Mouse (Mus musculus) heart, postnatal 0 days (tissue): ENCODE measurements around the gene Gga1. TPM values are rescaled to one million over a fixed set of nuclear protein-coding genes. Genes with fewer than 3 reads are reported as not detected.

Source experiments
- ATAC-seq: fragments of 200-750 bp; cut with Nextera tagmentation; 2 replicates; pipeline ENCODE4 v1.8.0; 2017; ENCODE audit warnings: low read depth, moderate number of reproducible peaks, moderate library complexity; ENCODE audit not compliant: insufficient read depth
- DNase-seq: peaks from one replicate; pipeline ENCODE4 v3.0.0-alpha.2; 2016; ENCODE audit warnings: low spot score
- H3K27ac ChIP-seq: fragments of 300-500 bp; sonication (generic); 2 replicates; pipeline ENCODE4 v1.5.1; 2014; ENCODE audit warnings: low read depth, mild to moderate bottlenecking
- H3K27me3 ChIP-seq: fragments of 300-500 bp; sonication (generic); 2 replicates; pipeline ENCODE4 v1.6.1; 2014; ENCODE audit warnings: low read length, mixed read lengths; ENCODE audit not compliant: control insufficient read depth, insufficient read depth
- H3K36me3 ChIP-seq: fragments of 300-500 bp; sonication (generic); replicated peaks from 2 replicates; pipeline ENCODE4 v1.6.1; 2014; ENCODE audit warnings: low read length, mixed read lengths; ENCODE audit not compliant: control insufficient read depth, insufficient read depth
- H3K4me1 ChIP-seq: fragments of 300-500 bp; sonication (generic); 2 replicates; pipeline ENCODE4 v1.6.1; 2014; ENCODE audit warnings: antibody characterized with exemption; ENCODE audit not compliant: control insufficient read depth, insufficient read depth
- H3K4me2 ChIP-seq: fragments of 300-500 bp; sonication (generic); 2 replicates; pipeline ENCODE4 v1.6.1; 2014; ENCODE audit warnings: low read depth, mild to moderate bottlenecking, low read length, moderate library complexity
- H3K4me3 ChIP-seq: fragments of 300-500 bp; sonication (generic); 2 replicates; pipeline ENCODE4 v1.5.1; 2014; ENCODE audit warnings: low read depth, low read length
- H3K9ac ChIP-seq: fragments of 300-500 bp; sonication (generic); replicated peaks from 2 replicates; pipeline ENCODE4 v1.6.1; 2014; ENCODE audit warnings: low read depth, low read length, mixed read lengths
- H3K9me3 ChIP-seq: fragments of 300-500 bp; sonication (generic); replicated peaks from 2 replicates; pipeline ENCODE4 v1.6.1; 2016; ENCODE audit warnings: low read length; ENCODE audit not compliant: control insufficient read depth
- CTCF ChIP-seq: IDR thresholded peaks from 2 replicates; pipeline ENCODE4 v1.5.1; 2016; ENCODE audit warnings: antibody characterized with exemption, control low read depth, low read depth
- EP300 ChIP-seq: IDR thresholded peaks from 2 replicates; pipeline ENCODE4 v1.6.1; 2016; ENCODE audit warnings: antibody characterized with exemption, low read depth
- WGBS: fragments of 180-500 bp; shearing (Covaris S2); extraction: QIAGEN DNeasy Blood & Tissue Kit; methylation state at CpG from one replicate; pipeline ENCODE4 v1.1.7; 2014; 5-methylcytosine and 5-hydroxymethylcytosine counted together
- microRNA-seq: library from miRNA; unstranded; fragments of <30 nt; microRNA quantifications from one replicate; pipeline ENCODE4, GENCODE M21; 2016
- polyA plus RNA-seq: library from polyadenylated mRNA; unstranded; fragments of >200 nt; fragmentation: Nextera tagmentation; extraction: Ambion mirVana; gene quantifications from 2 replicates; pipeline ENCODE4 v1.2.1, GENCODE M21; 2015
- total RNA-seq: library from RNA; depleted of rRNA; stranded (reverse); fragments of >200 nt; gene quantifications from 2 replicates; pipeline ENCODE4 v1.2.3, GENCODE M21; 2014; ENCODE audit warnings: low replicate concordance; rRNA removed

The Gga1 gene
- total and polyA plus RNA-seq, 2 experiments from 2014 or later, result 32.4 TPM

DNA sequence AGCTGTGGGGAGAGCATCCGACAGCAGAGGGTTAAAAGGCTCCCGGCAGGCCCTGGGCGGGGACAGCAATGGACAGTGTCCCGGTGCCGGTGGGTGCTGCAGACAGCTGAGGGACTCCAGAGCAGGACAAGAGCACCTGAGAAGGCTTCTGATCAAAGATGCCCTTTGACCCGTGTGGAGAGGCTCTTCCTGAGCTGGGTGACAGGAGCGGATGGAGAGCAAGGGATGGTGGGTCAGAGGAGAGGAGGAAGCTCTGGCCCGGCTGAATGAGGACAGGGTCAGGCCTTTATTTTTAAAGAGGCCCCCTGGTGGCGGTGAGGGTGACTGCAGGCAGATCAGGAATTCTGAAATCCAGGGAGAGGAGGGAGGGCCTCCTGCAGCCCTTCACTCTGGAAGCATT is 65.7 kb downstream of the Gga1 start:
- H3K4me1 ChIP-seq, result 0 out of 2 replicates have a peak, but pooled peaks cover 2% of the 10 kb centered on the region
- H3K36me3 ChIP-seq, result peaks cover 39% of the 10 kb centered on the region
- WGBS, result 2% methylated on average over 9 of the region's 9 CpGs
- H3K4me3 ChIP-seq, result peak overlapping the region; percentile 40
- TF ChIP-seq CTCF (peak; percentile 74), EP300 (no peak)
- H3K9ac ChIP-seq, result no peak overlapping the region
- ATAC-seq (peak; percentile 66), DNase-seq (peak; percentile 75)
- H3K4me2 ChIP-seq, result peak overlapping the region; percentile 60
- H3K27ac ChIP-seq, result no peak overlapping the region
- H3K9me3 ChIP-seq, result no peaks in the 10 kb centered on the region
- H3K27me3 ChIP-seq, result 0 out of 2 replicates have a peak, but pooled peaks cover 5% of the 10 kb centered on the region

Small RNA genes within 50 kb of the gene (microRNA-seq; reads per million reads assigned to microRNA genes)
- gene Mir6955, result 0.54 reads per million

Other genes with a start within 250 kb of the Gga1 start
- gene Elfn2, start 158.4 kb upstream of the Gga1 start, total RNA-seq, result 0.12 and 0.19 TPM in 2 replicates
- 0.05 and 0.11 TPM in 2 replicates for gene Elfn2, start 158.4 kb upstream of the Gga1 start, polyA plus RNA-seq
- gene Mfng, start 103.7 kb upstream of the Gga1 start, total RNA-seq, result 12.9 and 13.1 TPM in 2 replicates
- gene Mfng, start 103.7 kb upstream of the Gga1 start, polyA plus RNA-seq, result 13.0 and 13.4 TPM in 2 replicates
- gene Card10, start 74.1 kb upstream of the Gga1 start, total RNA-seq, result 2.7 and 6.4 TPM in 2 replicates
- gene Card10, start 74.1 kb upstream of the Gga1 start, polyA plus RNA-seq, result 4.0 and 4.6 TPM in 2 replicates
- gene Cdc42ep1, start 34.6 kb upstream of the Gga1 start, total RNA-seq, result 44.7 and 52.5 TPM in 2 replicates
- gene Cdc42ep1, start 34.6 kb upstream of the Gga1 start, polyA plus RNA-seq, result 27.1 and 27.4 TPM in 2 replicates
- 4.6 TPM in 1 of 2 replicates, not detected in the other for gene Lgals2, start 21.7 kb upstream of the Gga1 start, total RNA-seq
- gene Lgals2, start 21.7 kb upstream of the Gga1 start, polyA plus RNA-seq, result 0.27 and 0.36 TPM in 2 replicates
- gene Gm49510, start 22.5 kb downstream of the Gga1 start, total RNA-seq, result 0.73 TPM in 1 of 2 replicates, not detected in the other
- gene Gm49510, start 22.5 kb downstream of the Gga1 start, polyA plus RNA-seq, result 0.08 and 0.18 TPM in 2 replicates
- 9.8 and 11.7 TPM in 2 replicates for gene Sh3bp1, start 22.6 kb downstream of the Gga1 start, total RNA-seq
- gene Sh3bp1, start 22.6 kb downstream of the Gga1 start, polyA plus RNA-seq, result 6.4 and 7.0 TPM in 2 replicates
- 25.8 and 46.0 TPM in 2 replicates for gene Pdxp, start 36.7 kb downstream of the Gga1 start, total RNA-seq
- gene Pdxp, start 36.7 kb downstream of the Gga1 start, polyA plus RNA-seq, result 7.7 and 8.3 TPM in 2 replicates
- 460 and 709 TPM in 2 replicates for gene Lgals1, start 49.5 kb downstream of the Gga1 start, total RNA-seq
- gene Lgals1, start 49.5 kb downstream of the Gga1 start, polyA plus RNA-seq, result 800 and 870 TPM in 2 replicates
- 3.4 TPM in 1 of 2 replicates, not detected in the other for gene Nol12, start 57.7 kb downstream of the Gga1 start, total RNA-seq
- 23.3 TPM in 2 replicates for gene Nol12, start 57.7 kb downstream of the Gga1 start, polyA plus RNA-seq
- 45.3 and 80.0 TPM in 2 replicates for gene Triobp, start 70.5 kb downstream of the Gga1 start, total RNA-seq
- 19.1 and 20.0 TPM in 2 replicates for gene Triobp, start 70.5 kb downstream of the Gga1 start, polyA plus RNA-seq
- gene H1f0, start 151.3 kb downstream of the Gga1 start, total RNA-seq, result 318 and 358 TPM in 2 replicates
- gene H1f0, start 151.3 kb downstream of the Gga1 start, polyA plus RNA-seq, result 210 and 229 TPM in 2 replicates
- gene Galr3, start 164.7 kb downstream of the Gga1 start, total RNA-seq, result not detected in 2 replicates
- gene Galr3, start 164.7 kb downstream of the Gga1 start, polyA plus RNA-seq, result not detected in 2 replicates
- gene Ankrd54, start 185.7 kb downstream of the Gga1 start, total RNA-seq, result 20.9 and 27.1 TPM in 2 replicates
- 14.1 and 15.6 TPM in 2 replicates for gene Ankrd54, start 185.7 kb downstream of the Gga1 start, polyA plus RNA-seq
- 183 and 210 TPM in 2 replicates for gene Eif3l, start 198.0 kb downstream of the Gga1 start, total RNA-seq
- gene Eif3l, start 198.0 kb downstream of the Gga1 start, polyA plus RNA-seq, result 114 and 123 TPM in 2 replicates
- 45.9 and 52.9 TPM in 2 replicates for gene Micall1, start 231.7 kb downstream of the Gga1 start, total RNA-seq
- 13.2 and 19.0 TPM in 2 replicates for gene Micall1, start 231.7 kb downstream of the Gga1 start, polyA plus RNA-seq